Mouse (Mus musculus) embryonic facial prominence, embryonic 14.5 days (tissue): ENCODE data around the gene Prkag2. TPM values are rescaled to one million over a fixed set of nuclear protein-coding genes. Genes with fewer than 3 reads are reported as not detected.
"Not testable (repeated sequence)": the region's sequence is repeated elsewhere in the genome, so short reads cannot be mapped to it uniquely, and the experiment has no call there.

ENCODE experiments used
- ATAC-seq: fragments of 200-750 bp; cut with Nextera tagmentation; 2 replicates; pipeline ENCODE4 v1.8.0; 2017; ENCODE audit warnings: low read depth, moderate number of reproducible peaks, moderate TSS enrichment
- DNase-seq: peaks from one replicate; pipeline ENCODE4 v3.0.0-alpha.2; 2015; ENCODE audit warnings: low spot score
- H3K27ac ChIP-seq: fragments of 300-500 bp; sonication (generic); replicated peaks from 2 replicates; pipeline ENCODE4 v1.5.1; 2014; ENCODE audit warnings: low read depth, mild to moderate bottlenecking, low read length, moderate library complexity
- H3K27me3 ChIP-seq: fragments of 300-500 bp; sonication (generic); replicated peaks from 2 replicates; pipeline ENCODE4 v1.6.1; 2014; ENCODE audit warnings: low read length; ENCODE audit not compliant: control insufficient read depth, insufficient read depth
- H3K36me3 ChIP-seq: fragments of 300-500 bp; sonication (generic); 2 replicates; pipeline ENCODE4 v1.6.1; 2014; ENCODE audit warnings: low read length, mixed read lengths; ENCODE audit not compliant: control insufficient read depth, insufficient read depth
- H3K4me1 ChIP-seq: fragments of 300-500 bp; sonication (generic); 2 replicates; pipeline ENCODE4 v1.6.1; 2014; ENCODE audit warnings: antibody characterized with exemption, low read length; ENCODE audit not compliant: control insufficient read depth, insufficient read depth
- H3K4me2 ChIP-seq: fragments of 300-500 bp; sonication (generic); 2 replicates; pipeline ENCODE4 v1.6.1; 2014; ENCODE audit warnings: low read depth, mild to moderate bottlenecking, low read length, moderate library complexity, mixed read lengths
- H3K4me3 ChIP-seq: fragments of 300-500 bp; sonication (generic); 2 replicates; pipeline ENCODE4 v1.5.1; 2014; ENCODE audit warnings: low read depth, mild to moderate bottlenecking, low read length
- H3K9ac ChIP-seq: fragments of 300-500 bp; sonication (generic); 2 replicates; pipeline ENCODE4 v1.6.1; 2014; ENCODE audit warnings: low read depth, mild to moderate bottlenecking, low read length, moderate library complexity, mixed read lengths
- H3K9me3 ChIP-seq: fragments of 300-500 bp; sonication (generic); 2 replicates; pipeline ENCODE4 v1.6.1; 2016; ENCODE audit warnings: low read length; ENCODE audit not compliant: control insufficient read depth
- WGBS: fragments of 180-500 bp; shearing (Covaris S2); extraction: QIAGEN DNeasy Blood & Tissue Kit; methylation state at CpG from one replicate; pipeline ENCODE4 v1.1.7; 2014; 5-methylcytosine and 5-hydroxymethylcytosine counted together
- polyA plus RNA-seq: library from polyadenylated mRNA; unstranded; fragments of >200 nt; fragmentation: Nextera tagmentation; extraction: Ambion mirVana; gene quantifications from 2 replicates; pipeline ENCODE4 v1.2.1, GENCODE M21; 2014

The Prkag2 gene
- polyA plus RNA-seq, 1 experiment from 2014 or later, result 24.4 TPM

GRCm38 (mm10) chr5:25081545-25081944 is 18.9 kb downstream of the Prkag2 start:
- Histone ChIP-seq H3K36me3 (no peaks in the 10 kb centered on the region), H3K4me2 (no peak overlapping the region), H3K27ac (no peak overlapping the region), H3K4me3 (no peak overlapping the region), H3K9ac (no peak overlapping the region), H3K4me1 (no peaks in the 10 kb centered on the region), H3K27me3 (no peaks in the 10 kb centered on the region), H3K9me3 (no peaks in the 10 kb centered on the region)
- DNase-seq (no peak), ATAC-seq (no peak)
- WGBS, result 67% methylated on average over 16 of the region's 16 CpGs

GRCm38 (mm10) chr5:25080994-25081393 is 19.4 kb downstream of the Prkag2 start:
- no peaks in the 10 kb centered on the region for H3K36me3 ChIP-seq
- ATAC-seq (no peak), DNase-seq (no peak)
- H3K4me2 ChIP-seq, result no peak overlapping the region
- no peak overlapping the region for H3K4me3 ChIP-seq
- H3K27me3 ChIP-seq, result no peaks in the 10 kb centered on the region
- H3K27ac ChIP-seq, result no peak overlapping the region
- H3K4me1 ChIP-seq, result no peaks in the 10 kb centered on the region
- WGBS, result 81% methylated on average over 3 of the region's 3 CpGs
- H3K9me3 ChIP-seq, result no peaks in the 10 kb centered on the region
- no peak overlapping the region for H3K9ac ChIP-seq

- no peaks in the 10 kb centered on the region for H3K27me3 ChIP-seq
- DNase-seq (no peak), ATAC-seq (no peak)
- no peak overlapping the region for H3K9ac ChIP-seq
- 89% methylated on average over 9 of the region's 9 CpGs for WGBS
- H3K4me2 ChIP-seq, result no peak overlapping the region
- no peaks in the 10 kb centered on the region for H3K36me3 ChIP-seq
- H3K4me1 ChIP-seq, result no peaks in the 10 kb centered on the region
- H3K27ac ChIP-seq, result no peak overlapping the region
- H3K9me3 ChIP-seq, result no peaks in the 10 kb centered on the region
- no peak overlapping the region for H3K4me3 ChIP-seq
Measured at GRCm38 (mm10) chr5:25080438-25080945, 19.9 kb downstream of the Prkag2 start.

GRCm38 (mm10) chr5:25079766-25080265 is 20.6 kb downstream of the Prkag2 start:
- Histone ChIP-seq H3K4me3 (no peak overlapping the region), H3K9me3 (no peaks in the 10 kb centered on the region), H3K36me3 (no peaks in the 10 kb centered on the region), H3K4me2 (no peak overlapping the region), H3K27ac (no peak overlapping the region), H3K27me3 (no peaks in the 10 kb centered on the region), H3K4me1 (no peaks in the 10 kb centered on the region), H3K9ac (no peak overlapping the region)
- DNase-seq, result no peak
- no peak for ATAC-seq
- 88% methylated on average over 9 of the region's 9 CpGs for WGBS

GRCm38 (mm10) chr5:25077873-25078651 is 22.4 kb downstream of the Prkag2 start:
- no peak overlapping the region for H3K27ac ChIP-seq
- no peaks in the 10 kb centered on the region for H3K4me1 ChIP-seq
- no peak overlapping the region for H3K9ac ChIP-seq
- no peak for ATAC-seq
- H3K9me3 ChIP-seq, result no peaks in the 10 kb centered on the region
- no peak overlapping the region for H3K4me2 ChIP-seq
- H3K27me3 ChIP-seq, result no peaks in the 10 kb centered on the region
- no peak overlapping the region for H3K4me3 ChIP-seq
- H3K36me3 ChIP-seq, result no peaks in the 10 kb centered on the region
- 71% methylated on average over 8 of the region's 8 CpGs for WGBS
- DNase-seq, result no peak

GRCm38 (mm10) chr5:25077258-25077657 is 23.2 kb downstream of the Prkag2 start:
- H3K4me1 ChIP-seq, H3K4me3 ChIP-seq, H3K27me3 ChIP-seq, H3K4me2 ChIP-seq, H3K9ac ChIP-seq, ATAC-seq, H3K36me3 ChIP-seq, H3K27ac ChIP-seq, DNase-seq, H3K9me3 ChIP-seq: not testable (repeated sequence)
- 93% methylated on average over 13 of the region's 13 CpGs for WGBS

- Histone ChIP-seq H3K27ac (no peak overlapping the region), H3K27me3 (no peaks in the 10 kb centered on the region), H3K4me2 (no peak overlapping the region), H3K4me1 (no peaks in the 10 kb centered on the region), H3K4me3 (no peak overlapping the region), H3K9ac (no peak overlapping the region), H3K9me3 (no peaks in the 10 kb centered on the region), H3K36me3 (no peaks in the 10 kb centered on the region)
- WGBS, result 77% methylated on average over 4 of the region's 4 CpGs
- ATAC-seq (no peak), DNase-seq (no peak)
Measured at GRCm38 (mm10) chr5:25075623-25076022, 24.8 kb downstream of the Prkag2 start.

- H3K36me3 ChIP-seq, result no peaks in the 10 kb centered on the region
- H3K9ac ChIP-seq, result no peak overlapping the region
- H3K9me3 ChIP-seq, result no peaks in the 10 kb centered on the region
- no peak for DNase-seq
- no peak for ATAC-seq
- H3K27me3 ChIP-seq, result no peaks in the 10 kb centered on the region
- no peak overlapping the region for H3K27ac ChIP-seq
- H3K4me1 ChIP-seq, result no peaks in the 10 kb centered on the region
- WGBS, result 78% methylated on average over 5 of the region's 5 CpGs
- no peak overlapping the region for H3K4me2 ChIP-seq
- H3K4me3 ChIP-seq, result no peak overlapping the region
Measured at GRCm38 (mm10) chr5:25069815-25070214, 30.6 kb downstream of the Prkag2 start.

- DNase-seq (peak; percentile 41), ATAC-seq (no peak)
- Histone ChIP-seq H3K36me3 (no peaks in the 10 kb centered on the region), H3K9me3 (no peaks in the 10 kb centered on the region), H3K9ac (no peak overlapping the region), H3K27me3 (no peaks in the 10 kb centered on the region), H3K27ac (peak overlapping the region; percentile 7; the same call in 1 of the 2 replicates), H3K4me3 (no peak overlapping the region), H3K4me2 (no peak overlapping the region), H3K4me1 (no peaks in the 10 kb centered on the region)
- 38% methylated on average over 6 of the region's 6 CpGs for WGBS
Measured at GRCm38 (mm10) chr5:25067122-25067521, 33.3 kb downstream of the Prkag2 start.
